9 mouse cellular contexts compared by ENCODE assay signal in the genomic region with DNA sequence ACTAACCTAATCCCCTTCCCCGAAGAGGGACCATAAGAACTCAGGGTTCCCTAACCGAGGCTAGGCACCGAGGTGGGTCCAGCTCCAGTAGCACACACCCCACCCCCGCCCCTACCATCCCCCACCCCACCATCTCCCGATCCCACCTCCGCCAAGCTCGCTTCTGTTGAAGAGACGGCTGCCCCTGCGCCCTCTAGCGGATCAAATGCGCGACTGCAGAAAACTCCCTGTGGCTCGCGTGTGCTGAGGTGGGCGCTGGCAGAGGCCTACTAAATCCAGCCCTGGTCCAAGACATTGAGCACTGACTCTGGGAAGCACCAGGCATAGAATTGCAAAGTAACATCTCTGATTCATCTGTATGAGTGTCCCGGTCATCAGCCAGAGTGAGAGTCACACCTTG. TPM values are rescaled to one million over a fixed set of nuclear protein-coding genes. Genes with fewer than 3 reads are reported as not detected.
A peak's percentile ranks its signal among the peaks of the same experiment; 100 is the strongest.
DNase-seq lines count a peak whose midpoint lies in the region; ATAC-seq and TF ChIP-seq lines count a peak whose summit lies in the region.
"Had no signal": no experiment of that assay in that cellular context is flagged by ENCODE, and none has a peak within 500 bp of the region (broad histone marks: within the 10 kb centered on the region; RNA-seq: fewer than 3 reads in every experiment).

No protein-coding gene starts in this region.

- H3K27me3 ChIP-seq in kidney, postnatal 0 days (ENCODE audit: insufficient read depth, low read length) = peaks cover 43% of the 10 kb centered on the region

- no peaks in the 10 kb centered on the region for H3K9me3 ChIP-seq in ES-E14 (ENCODE audit: control insufficient read depth, insufficient read depth, low read depth, low read length)
- no peaks in the 10 kb centered on the region for H3K9me3 ChIP-seq in kidney, postnatal 0 days (replicated peaks; ENCODE audit: low read length)
- H3K9me3 ChIP-seq: heart, embryonic 15.5 days had no signal

- H3K4me3 ChIP-seq in ES-E14 (ENCODE audit: insufficient read depth in 1 of 2, low read depth in 1 of 2, low read length in 2 of 2, poor library complexity in 1 of 2, severe bottlenecking in 1 of 2) = no peak overlapping the region
- H3K4me3 ChIP-seq in kidney, postnatal 0 days (replicated peaks; ENCODE audit: low read depth, low read length) = no peak overlapping the region
- H3K4me3 ChIP-seq: heart, embryonic 15.5 days had no signal

- peaks cover 0 to 10% of the 10 kb centered on the region in 2 experiments; a peak in 2 of 4 replicates for H3K4me1 ChIP-seq in ES-E14 (ENCODE audit: control insufficient read depth in 2 of 2, insufficient read depth in 2 of 2, low read length in 2 of 2, poor library complexity in 1 of 2)
- H3K4me1 ChIP-seq in kidney, postnatal 0 days (replicated peaks; ENCODE audit: insufficient read depth, low read length) = peaks cover 8% of the 10 kb centered on the region

- no peak overlapping the region for H3K27ac ChIP-seq in ES-E14 (ENCODE audit: insufficient read depth, low read depth, low read length, poor library complexity, severe bottlenecking)
- H3K27ac ChIP-seq in kidney, postnatal 0 days = no peak overlapping the region
- H3K27ac ChIP-seq: heart, embryonic 15.5 days had no signal

- no peak for ATAC-seq in kidney, postnatal 0 days (replicated peaks; ENCODE audit: low FRiP score, low read depth)
- ATAC-seq in monocyte, adult 5-6 weeks (replicated peaks; ENCODE audit: insufficient number of reproducible peaks, low FRiP score, low TSS enrichment, poor library complexity, severe bottlenecking) = no peak

- H3K9ac ChIP-seq in ES-E14 (ENCODE audit: insufficient read depth, low read depth, low read length, poor library complexity, severe bottlenecking) = no peak overlapping the region
- no peak overlapping the region for H3K9ac ChIP-seq in kidney, postnatal 0 days (ENCODE audit: low read depth, low read length)
- H3K9ac ChIP-seq: heart, embryonic 15.5 days had no signal

- in situ Hi-C loops in ES-E14 (cut with MboI; ENCODE audit: low sequenced_read_pairs in 2 of 2, unreplicated experiment in 2 of 2) = no loop called here

- 4% methylated on average over 16 of the region's 16 CpGs for WGBS in kidney, postnatal 0 days

- no peak overlapping the region for H3K4me2 ChIP-seq in kidney, postnatal 0 days (ENCODE audit: low read length)

- peak; percentile 74 for TF ChIP-seq CTCF in kidney, postnatal 0 days (IDR thresholded peaks at IDR 0.05; ENCODE audit: low read depth)

- peak; percentile 77 to 78 for DNase-seq in B cell, adult 2 months
- DNase-seq in ES-E14 (ENCODE audit: low read depth, low spot score) = peak; percentile 78
- DNase-seq in cerebellum, adult 8-10 months = peak; percentile 51
- peak; percentile 73 for DNase-seq in forelimb bud, embryonic 11.5 days (ENCODE audit: low read depth, low spot score)
- DNase-seq in kidney, postnatal 0 days (ENCODE audit: low spot score) = peak; percentile 83
- peak; percentile 81 for DNase-seq in lung, postnatal 36 days
- peak; percentile 84 for DNase-seq in right cerebral cortex, postnatal 14 days

- H3K36me3 ChIP-seq in ES-E14 (ENCODE audit: control insufficient read depth, insufficient read depth, low read length, poor library complexity, severe bottlenecking) = no peaks in the 10 kb centered on the region
- H3K36me3 ChIP-seq in kidney, postnatal 0 days (ENCODE audit: insufficient read depth, low read length) = no peaks in the 10 kb centered on the region
- H3K36me3 ChIP-seq: heart, embryonic 15.5 days had no signal

TF ChIP-seq in ES-E14, 5 proteins besides CTCF, POLR2A, EP300 and RAD21:
- TF ChIP-seq ZC3H11A (IDR thresholded peaks at IDR 0.05; ENCODE audit: borderline replicate concordance, low read depth, low read length) = 0 out of 2 replicates have a peak, but pooled peaks have one; percentile 23
- TF ChIP-seq HCFC1 (IDR thresholded peaks at IDR 0.05; ENCODE audit: borderline replicate concordance, insufficient read depth, low read length) = no peak
- no peak for TF ChIP-seq ZNF384 (IDR thresholded peaks at IDR 0.05; ENCODE audit: low read depth, low read length)
- no peak for TF ChIP-seq MAFK (IDR thresholded peaks at IDR 0.05; ENCODE audit: insufficient read depth, low read depth, low read length)
- TF ChIP-seq CHD2 (IDR thresholded peaks at IDR 0.05; ENCODE audit: low read depth, low read length) = no peak

RNA-seq across cellular contexts. Expression of a gene that starts 1.5 kb away (rescaled TPM):
- 0.09 and 0.53 TPM in 2 replicates for total RNA-seq in ES-E14 (2012; rRNA removed)
- polyA plus RNA-seq in kidney, postnatal 0 days (2015; fragmentation: Nextera tagmentation; extraction: Ambion mirVana) = 0.10 and 0.13 TPM in 2 replicates
- not detected in 3 replicates for total RNA-seq in monocyte, adult 5-6 weeks (2017)

RNA-seq across cellular contexts. Expression of a gene that starts 53.2 kb away (rescaled TPM):
- total RNA-seq in ES-E14 (2012; rRNA removed) = 7.3 and 11.7 TPM in 2 replicates
- 18.8 and 18.9 TPM in 2 replicates for polyA plus RNA-seq in kidney, postnatal 0 days (2015; fragmentation: Nextera tagmentation; extraction: Ambion mirVana)
- total RNA-seq in monocyte, adult 5-6 weeks (2017) = 19.9 to 42.9 TPM (median 22.6 TPM) in 3 replicates
